Mouse (Mus musculus): Measurements from ENCODE around the gene Olfr884.

- TF ChIP-seq CTCF (IDR thresholded peaks at IDR 0.05; ENCODE audit: borderline replicate concordance, insufficient read depth, low read depth, low read length) (no peak), POLR2A (IDR thresholded peaks at IDR 0.05; ENCODE audit: borderline replicate concordance, insufficient read depth, low read length) (no peak)
Observed at GRCm38 (mm10) chr9:38046255-38046654, at the start of gene Olfr884.

All from cerebellum, adult 2 months (tissue).